Mouse (Mus musculus) CH12.LX (cell line): ENCODE results near the gene Tomm40l. TPM values are rescaled to one million over a fixed set of nuclear protein-coding genes. Genes with fewer than 3 reads are reported as not detected.

Experiments
- DNase-seq: peaks from one replicate; pipeline ENCODE4 v3.0.0-alpha.2; 2013; ENCODE audit errors: extremely low read depth
- H3K27ac ChIP-seq: 2 replicates; pipeline ENCODE4 v1.5.1; 2012; ENCODE audit warnings: low read depth, mild to moderate bottlenecking, control low read depth, moderate library complexity; ENCODE audit not compliant: insufficient read depth
- H3K27me3 ChIP-seq: replicated peaks from 2 replicates; pipeline ENCODE3; 2012; ENCODE audit warnings: inconsistent platforms
- H3K36me3 ChIP-seq, 2 experiments: replicated peaks in 1 of 2; 2 replicates each; pipeline versions ENCODE3 to v1.6.1; 2012; ENCODE audit warnings: inconsistent platforms in 1 of 2, low read length in 1 of 2, mild to moderate bottlenecking in 1 of 2, mixed read lengths in 1 of 2, moderate library complexity in 1 of 2; ENCODE audit not compliant: control insufficient read depth in 1 of 2, insufficient read depth in 1 of 2
- H3K4me1 ChIP-seq, 2 experiments: 2 replicates each; pipeline ENCODE4 v1.6.1; 2012; ENCODE audit warnings: inconsistent platforms in 1 of 2, moderate library complexity in 1 of 2; ENCODE audit not compliant: insufficient read depth in 2 of 2, control insufficient read depth in 1 of 2
- H3K4me2 ChIP-seq: 2 replicates; pipeline ENCODE4 v1.6.1; 2012; ENCODE audit warnings: low read depth, mild to moderate bottlenecking, control low read depth; ENCODE audit not compliant: poor library complexity, insufficient read depth, severe bottlenecking
- H3K4me3 ChIP-seq, 3 experiments: fragments of 150-350 bp in 1 of 3; sonication (generic) in 1 of 3; replicated peaks in 1 of 3; 2 replicates each; pipeline versions ENCODE3 to v1.5.1; 2011 to 2012; ENCODE audit warnings: low read depth in 2 of 3, low read length in 2 of 3, mild to moderate bottlenecking in 2 of 3, moderate library complexity in 2 of 3, control low read depth in 1 of 3, improper control_type of control experiment in 1 of 3, inconsistent platforms in 1 of 3, mixed read lengths in 1 of 3; ENCODE audit not compliant: poor library complexity in 1 of 3
- H3K79me2 ChIP-seq: replicated peaks from 2 replicates; pipeline ENCODE4 v1.6.1; 2012; ENCODE audit warnings: mild to moderate bottlenecking, moderate library complexity; ENCODE audit not compliant: control insufficient read depth, poor library complexity, insufficient read depth, severe bottlenecking; ENCODE audit errors: extremely low read depth
- H3K9ac ChIP-seq: 2 replicates; pipeline ENCODE4 v1.6.1; 2012; ENCODE audit warnings: low read depth, mild to moderate bottlenecking, control low read depth, moderate library complexity; ENCODE audit not compliant: insufficient read depth
- H3K9me3 ChIP-seq: replicated peaks from 2 replicates; pipeline ENCODE3; 2012; ENCODE audit warnings: low read length, inconsistent platforms, mixed read lengths
- CHD1 ChIP-seq: IDR thresholded peaks from 2 replicates; pipeline ENCODE4 v1.6.1; 2012; ENCODE audit warnings: low read depth, low read length, improper control_type of control experiment, inconsistent platforms
- CTCF ChIP-seq, 2 experiments: IDR thresholded peaks in 1 of 2; conservative IDR thresholded peaks in 1 of 2; 2 replicates each; pipeline ENCODE4 v1.5.1; 2011 to 2012; ENCODE audit warnings: low read depth in 2 of 2, low read length in 2 of 2, improper control_type of control experiment in 1 of 2, inconsistent platforms in 1 of 2, mild to moderate bottlenecking in 1 of 2, moderate library complexity in 1 of 2
- ETS1 ChIP-seq: conservative IDR thresholded peaks from 2 replicates; pipeline ENCODE4 v1.6.1; 2012; ENCODE audit warnings: low read depth, mild to moderate bottlenecking, inconsistent platforms, low read length, improper control_type of control experiment, moderate library complexity
- HCFC1 ChIP-seq: IDR thresholded peaks from 2 replicates; pipeline ENCODE4 v1.6.1; 2012; ENCODE audit warnings: low read depth, mild to moderate bottlenecking, inconsistent platforms, low read length, improper control_type of control experiment
- IRF4 ChIP-seq: IDR thresholded peaks from 2 replicates; pipeline ENCODE4 v1.6.1; 2014; ENCODE audit warnings: low read depth, mild to moderate bottlenecking, inconsistent platforms, low read length, improper control_type of control experiment
- JUND ChIP-seq: conservative IDR thresholded peaks from 2 replicates; pipeline ENCODE4 v1.6.1; 2011; ENCODE audit warnings: low read depth, low read length, improper control_type of control experiment
- MAFK ChIP-seq: IDR thresholded peaks from 2 replicates; pipeline ENCODE4 v1.6.1; 2011; ENCODE audit warnings: low read length, improper control_type of control experiment; ENCODE audit not compliant: insufficient replicate concordance
- MAX ChIP-seq: IDR thresholded peaks from 2 replicates; pipeline ENCODE4 v1.6.1; 2011; ENCODE audit warnings: low read length, improper control_type of control experiment
- MEF2A ChIP-seq: IDR thresholded peaks from 2 replicates; pipeline ENCODE4 v1.6.1; 2014; ENCODE audit warnings: low read depth, mild to moderate bottlenecking, inconsistent platforms, low read length, improper control_type of control experiment, borderline replicate concordance
- MYC ChIP-seq: IDR thresholded peaks from 2 replicates; pipeline ENCODE4 v1.6.1; 2011; ENCODE audit warnings: low read depth, mild to moderate bottlenecking, improper control_type of control experiment, low read length
- NRF1 ChIP-seq: IDR thresholded peaks from 2 replicates; pipeline ENCODE4 v1.6.1; 2014; ENCODE audit warnings: low read depth, mild to moderate bottlenecking, inconsistent platforms, low read length, improper control_type of control experiment, moderate library complexity
- PAX5 ChIP-seq: IDR thresholded peaks from 2 replicates; pipeline ENCODE4 v1.6.1; 2012; ENCODE audit warnings: low read length, inconsistent platforms, mixed read lengths
- POLR2A ChIP-seq: IDR thresholded peaks from 2 replicates; pipeline ENCODE4 v1.6.1; 2011; ENCODE audit warnings: low read depth, mild to moderate bottlenecking, improper control_type of control experiment, low read length
- POLR2AphosphoS2 ChIP-seq: IDR thresholded peaks from 2 replicates; pipeline ENCODE4 v1.6.1; 2011; ENCODE audit warnings: low read depth, low read length, improper control_type of control experiment
- RAD21 ChIP-seq: IDR thresholded peaks from 2 replicates; pipeline ENCODE4 v1.6.1; 2011; ENCODE audit warnings: low read depth, mild to moderate bottlenecking, low read length, improper control_type of control experiment, moderate library complexity
- SIN3A ChIP-seq: IDR thresholded peaks from 2 replicates; pipeline ENCODE4 v1.6.1; 2012; ENCODE audit warnings: low read length, improper control_type of control experiment, inconsistent platforms
- SMC3 ChIP-seq: IDR thresholded peaks from 2 replicates; pipeline ENCODE4 v1.6.1; 2011; ENCODE audit warnings: low read depth, low read length, improper control_type of control experiment
- TBP ChIP-seq: conservative IDR thresholded peaks from 2 replicates; pipeline ENCODE4 v1.6.1; 2011; ENCODE audit warnings: low read depth, low read length, improper control_type of control experiment
- UBTF ChIP-seq: IDR thresholded peaks from 2 replicates; pipeline ENCODE4 v1.6.1; 2012; ENCODE audit warnings: low read depth, mild to moderate bottlenecking, inconsistent platforms, low read length, improper control_type of control experiment, moderate library complexity
- USF2 ChIP-seq: conservative IDR thresholded peaks from 2 replicates; pipeline ENCODE4 v1.6.1; 2011; ENCODE audit warnings: low read depth, low read length, improper control_type of control experiment
- ZKSCAN1 ChIP-seq: IDR thresholded peaks from 2 replicates; pipeline ENCODE4 v1.6.1; 2012; ENCODE audit warnings: low read depth, inconsistent platforms, low read length, improper control_type of control experiment, borderline replicate concordance
- dilution Hi-C: fragments of 300-500 bp; cut with MboI; formaldehyde crosslinking; loops from 2 replicates; pipeline ENCODE4 v1.14.3; 2020; ENCODE audit warnings: low sequenced_read_pairs; ENCODE audit not compliant: extremely low pct_unique_long_range_greater_than_20kb, extremely low pct_ligation_motif_present
- in situ Hi-C: fragments of 300-500 bp; cut with MboI; formaldehyde crosslinking; loops from 3 replicates; pipeline ENCODE4 v1.14.3; 2019; ENCODE audit warnings: low sequenced_read_pairs, low pct_ligation_motif_present, low pct_unique_long_range_greater_than_20kb, mixed read lengths
- polyA plus RNA-seq: library from polyadenylated mRNA; unstranded; fragments of >175 nt; gene quantifications from 2 replicates; pipeline ENCODE4 v1.2.1, GENCODE M21; 2012; ENCODE audit warnings: low read depth; ENCODE audit not compliant: insufficient read length
- total RNA-seq, 2 experiments: library from RNA; depleted of rRNA; stranded (reverse); fragments of 300-350 nt in 1 of 2; fragments of >200 nt in 1 of 2; gene quantifications; 2 replicates each; pipeline ENCODE4 v1.2.3; 2012 to 2014

Tomm40l gene
- total and polyA plus RNA-seq, 3 experiments: 24.7 to 37.1 (median 36.0) TPM

DNA sequence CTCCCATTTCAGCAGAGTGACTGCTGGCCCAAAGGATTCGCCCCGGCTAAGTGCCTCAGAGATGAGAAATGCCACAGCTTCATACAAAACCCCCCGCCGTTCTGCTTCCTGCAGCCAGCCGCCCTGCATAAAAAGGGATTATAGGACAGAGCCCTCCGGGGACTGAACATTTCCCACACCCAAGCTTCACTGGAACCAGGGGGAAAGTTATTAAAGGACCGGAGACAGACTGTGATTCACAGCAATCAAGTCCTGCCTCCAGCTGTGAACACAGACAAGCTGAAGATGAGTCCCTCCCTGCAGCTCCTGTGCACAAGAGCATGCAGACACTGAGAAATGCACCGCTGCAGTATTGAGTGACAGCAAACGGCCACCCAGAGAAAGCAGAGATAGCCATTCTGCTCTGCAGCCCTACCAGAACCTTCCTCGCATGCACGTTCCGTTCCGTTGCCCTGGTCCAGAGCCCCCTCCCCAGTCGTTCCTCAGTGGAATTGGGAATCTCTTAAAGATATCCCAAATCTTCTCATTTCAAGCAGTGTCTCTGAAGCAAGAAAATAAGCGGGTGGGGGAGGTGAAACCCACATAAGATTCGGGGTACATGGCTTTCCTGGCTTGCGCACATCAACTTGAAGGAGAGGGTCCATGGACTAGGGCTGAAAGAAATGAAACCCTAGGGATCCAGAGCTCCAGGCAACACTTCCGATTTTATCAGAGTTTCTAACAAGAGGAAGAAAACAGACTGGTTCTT lies 29.0 kb downstream of the Tomm40l start:
- TF ChIP-seq RAD21 (no peak), CTCF (conservative IDR thresholded peaks at IDR 0.05 in 1 of 2, IDR thresholded peaks at IDR 0.05 in 1 of 2; ENCODE audit: low read depth in 2 of 2, low read length in 2 of 2) (no peak), JUND (no peak), PAX5 (no peak), UBTF (no peak), HCFC1 (no peak), MAX (no peak), POLR2AphosphoS2 (no peak), IRF4 (no peak), NRF1 (no peak), SIN3A (no peak), MYC (no peak), TBP (no peak), ETS1 (no peak), POLR2A (no peak), ZKSCAN1 (no peak)
- no peak for DNase-seq
- Histone ChIP-seq H3K4me3 (no peak overlapping the region), H3K9me3 (no peaks in the 10 kb centered on the region), H3K27ac (no peak overlapping the region), H3K36me3 (no peaks in the 10 kb centered on the region), H3K79me2 (no peaks in the 10 kb centered on the region), H3K4me1 (no peaks in the 10 kb centered on the region), H3K27me3 (peaks cover 28% of the 10 kb centered on the region), H3K4me2 (no peak overlapping the region), H3K9ac (no peak overlapping the region)
- dilution Hi-C loops: no loop called here
- in situ Hi-C loops: no loop called here

DNA sequence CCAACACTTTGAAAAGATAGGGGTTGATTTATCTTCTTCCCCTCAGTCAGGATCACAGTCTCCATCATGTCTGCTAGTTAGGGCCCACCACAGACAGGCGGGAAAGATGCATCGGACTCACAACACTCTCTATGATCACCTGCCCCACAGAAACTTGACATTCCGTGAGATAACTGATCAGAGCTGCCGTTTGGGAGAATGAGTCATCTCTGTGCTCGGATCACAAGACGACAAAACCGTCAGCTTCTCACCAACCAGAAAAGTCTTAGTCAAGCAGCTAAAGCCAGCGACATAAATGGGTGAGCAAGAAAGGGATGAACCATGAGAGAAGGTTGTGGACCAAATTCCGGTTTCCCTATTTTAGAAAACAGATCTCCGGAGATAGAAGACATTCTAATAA lies 30.0 kb downstream of the Tomm40l start:
- in situ Hi-C loops: no loop called here
- Histone ChIP-seq H3K9ac (no peak overlapping the region), H3K79me2 (no peaks in the 10 kb centered on the region), H3K4me3 (no peak overlapping the region), H3K9me3 (no peaks in the 10 kb centered on the region), H3K4me2 (no peak overlapping the region), H3K4me1 (no peaks in the 10 kb centered on the region), H3K36me3 (no peaks in the 10 kb centered on the region), H3K27me3 (peaks cover 28% of the 10 kb centered on the region), H3K27ac (no peak overlapping the region)
- DNase-seq: no peak
- dilution Hi-C loops: no loop called here
- no peak for TF ChIP-seq MAFK
- TF ChIP-seq SMC3: no peak
- no peak for TF ChIP-seq HCFC1
- TF ChIP-seq MEF2A: no peak
- no peak for TF ChIP-seq PAX5
- TF ChIP-seq MYC: no peak
- TF ChIP-seq CHD1: no peak
- TF ChIP-seq ZKSCAN1: no peak
- TF ChIP-seq SIN3A: no peak
- TF ChIP-seq USF2: no peak
- TF ChIP-seq IRF4: no peak
